8 mouse cellular contexts compared by ENCODE assay signal in genomic region chr8:123317781-123318466, GRCm38 (mm10). TPM values are rescaled to one million over a fixed set of nuclear protein-coding genes. Genes with fewer than 3 reads are reported as not detected.
DNase-seq lines count a peak whose midpoint lies in the region; ATAC-seq and TF ChIP-seq lines count a peak whose summit lies in the region.

No protein-coding gene starts in this region.

- WGBS in kidney, postnatal 0 days, result 5% methylated on average over 21 of the region's 21 CpGs
- WGBS in embryonic facial prominence, embryonic 11.5 days, result 6% methylated on average over 21 of the region's 21 CpGs
- WGBS in hindbrain, embryonic 16.5 days, result 8% methylated on average over 21 of the region's 21 CpGs
- 6% methylated on average over 21 of the region's 21 CpGs for WGBS in midbrain, embryonic 15.5 days

- H3K4me1 ChIP-seq in kidney, postnatal 0 days (replicated peaks; ENCODE audit: insufficient read depth, low read length), result 0 out of 2 replicates have a peak, but pooled peaks cover 3% of the 10 kb centered on the region
- H3K4me1 ChIP-seq in embryonic facial prominence, embryonic 11.5 days (ENCODE audit: control insufficient read depth, insufficient read depth, low read length), result no peaks in the 10 kb centered on the region
- H3K4me1 ChIP-seq in hindbrain, embryonic 16.5 days (ENCODE audit: control insufficient read depth, insufficient read depth, low read depth, low read length), result peaks cover 7% of the 10 kb centered on the region
- peaks cover 14% of the 10 kb centered on the region for H3K4me1 ChIP-seq in midbrain, embryonic 15.5 days

- no peaks in the 10 kb centered on the region for H3K9me3 ChIP-seq in kidney, postnatal 0 days (replicated peaks; ENCODE audit: low read length)
- no peaks in the 10 kb centered on the region for H3K9me3 ChIP-seq in embryonic facial prominence, embryonic 11.5 days (replicated peaks; ENCODE audit: control insufficient read depth, low read length)
- H3K9me3 ChIP-seq in hindbrain, embryonic 16.5 days (ENCODE audit: control insufficient read depth, low read length), result no peaks in the 10 kb centered on the region
- H3K9me3 ChIP-seq in midbrain, embryonic 15.5 days, result no peaks in the 10 kb centered on the region

- no peak for DNase-seq in kidney, postnatal 0 days (ENCODE audit: low spot score)
- no peak for DNase-seq in kidney, postnatal 14 days
- DNase-seq in embryonic facial prominence, embryonic 11.5 days (ENCODE audit: low spot score), result no peak
- no peak for DNase-seq in frontal cortex, postnatal 25 days (ENCODE audit: low spot score in 2 of 2)
- no peak for DNase-seq in urinary bladder, postnatal 10 days (ENCODE audit: low spot score)
- DNase-seq in adipocyte (ENCODE audit: low spot score), result no peak

- peak overlapping the region; percentile 69 for H3K9ac ChIP-seq in kidney, postnatal 0 days (ENCODE audit: low read depth, low read length)
- peak overlapping the region; percentile 81 for H3K9ac ChIP-seq in embryonic facial prominence, embryonic 11.5 days (replicated peaks; ENCODE audit: low read length)
- peak overlapping the region; percentile 57 for H3K9ac ChIP-seq in hindbrain, embryonic 16.5 days (ENCODE audit: low read depth, low read length)
- peak overlapping the region; percentile 47 for H3K9ac ChIP-seq in midbrain, embryonic 15.5 days

- no peaks in the 10 kb centered on the region for H3K27me3 ChIP-seq in kidney, postnatal 0 days (ENCODE audit: insufficient read depth, low read length)
- H3K27me3 ChIP-seq in embryonic facial prominence, embryonic 11.5 days (ENCODE audit: control insufficient read depth, insufficient read depth, low read length), result no peaks in the 10 kb centered on the region
- no peaks in the 10 kb centered on the region for H3K27me3 ChIP-seq in hindbrain, embryonic 16.5 days (replicated peaks; ENCODE audit: control insufficient read depth, insufficient read depth, low read length)
- H3K27me3 ChIP-seq in midbrain, embryonic 15.5 days (replicated peaks), result no peaks in the 10 kb centered on the region

- H3K36me3 ChIP-seq in kidney, postnatal 0 days (ENCODE audit: insufficient read depth, low read length), result no peaks in the 10 kb centered on the region
- H3K36me3 ChIP-seq in embryonic facial prominence, embryonic 11.5 days (replicated peaks; ENCODE audit: control insufficient read depth, insufficient read depth, low read depth, low read length), result no peaks in the 10 kb centered on the region
- no peaks in the 10 kb centered on the region for H3K36me3 ChIP-seq in hindbrain, embryonic 16.5 days (ENCODE audit: control insufficient read depth, insufficient read depth, low read length)
- no peaks in the 10 kb centered on the region for H3K36me3 ChIP-seq in midbrain, embryonic 15.5 days (replicated peaks)

- no peak for TF ChIP-seq CTCF in kidney, postnatal 0 days (IDR thresholded peaks at IDR 0.05; ENCODE audit: low read depth)

- H3K4me3 ChIP-seq in kidney, postnatal 0 days (replicated peaks; ENCODE audit: low read depth, low read length), result peak overlapping the region; percentile 53
- peak overlapping the region; percentile 69 for H3K4me3 ChIP-seq in embryonic facial prominence, embryonic 11.5 days (ENCODE audit: low read depth, low read length)
- peak overlapping the region; percentile 44 for H3K4me3 ChIP-seq in hindbrain, embryonic 16.5 days (ENCODE audit: low read length)
- peak overlapping the region; percentile 52 for H3K4me3 ChIP-seq in midbrain, embryonic 15.5 days

- peak overlapping the region; percentile 94 for H3K4me2 ChIP-seq in kidney, postnatal 0 days (ENCODE audit: low read length)
- peak overlapping the region; percentile 76 for H3K4me2 ChIP-seq in embryonic facial prominence, embryonic 11.5 days (ENCODE audit: low read depth, low read length)
- peak overlapping the region; percentile 74 for H3K4me2 ChIP-seq in hindbrain, embryonic 16.5 days (ENCODE audit: low read length)
- peak overlapping the region; percentile 98 for H3K4me2 ChIP-seq in midbrain, embryonic 15.5 days

- peak; percentile 67 for ATAC-seq in kidney, postnatal 0 days (replicated peaks; ENCODE audit: low FRiP score, low read depth)
- peak; percentile 85 for ATAC-seq in embryonic facial prominence, embryonic 11.5 days (replicated peaks; ENCODE audit: insufficient number of reproducible peaks, low FRiP score, low TSS enrichment, low read depth)
- ATAC-seq in hindbrain, embryonic 16.5 days, result peak; percentile 84
- peak; percentile 83 for ATAC-seq in midbrain, embryonic 15.5 days (replicated peaks)

- H3K27ac ChIP-seq in kidney, postnatal 0 days, result peak overlapping the region; percentile 85
- H3K27ac ChIP-seq in embryonic facial prominence, embryonic 11.5 days (replicated peaks; ENCODE audit: low read depth, low read length), result no peak overlapping the region
- H3K27ac ChIP-seq in hindbrain, embryonic 16.5 days (ENCODE audit: low read depth, low read length), result no peak overlapping the region
- no peak overlapping the region for H3K27ac ChIP-seq in midbrain, embryonic 15.5 days

RNA-seq across cellular contexts. Expression of gene Fanca, which starts 0.5 kb away (rescaled TPM):
- 18.7 and 21.5 TPM in 2 replicates for polyA plus RNA-seq in kidney, postnatal 0 days (2015; fragmentation: Nextera tagmentation; extraction: Ambion mirVana)
- 29.5 and 34.6 TPM in 2 replicates for polyA plus RNA-seq in embryonic facial prominence, embryonic 11.5 days (2014; fragmentation: Nextera tagmentation; extraction: Ambion mirVana)
- polyA plus RNA-seq in hindbrain, embryonic 16.5 days (2015; fragmentation: Nextera tagmentation; extraction: Ambion mirVana), result 5.7 and 7.8 TPM in 2 replicates
- 6.4 and 9.8 TPM in 2 replicates for polyA plus RNA-seq in midbrain, embryonic 15.5 days (2015; fragmentation: Nextera tagmentation; extraction: Ambion mirVana)

RNA-seq across cellular contexts. Expression of gene Spire2, which starts 14.6 kb away (rescaled TPM):
- 5.7 and 5.8 TPM in 2 replicates for polyA plus RNA-seq in kidney, postnatal 0 days (2015; fragmentation: Nextera tagmentation; extraction: Ambion mirVana)
- polyA plus RNA-seq in embryonic facial prominence, embryonic 11.5 days (2014; fragmentation: Nextera tagmentation; extraction: Ambion mirVana), result 3.1 and 3.4 TPM in 2 replicates
- 27.3 and 38.5 TPM in 2 replicates for polyA plus RNA-seq in hindbrain, embryonic 16.5 days (2015; fragmentation: Nextera tagmentation; extraction: Ambion mirVana)
- 44.0 and 44.8 TPM in 2 replicates for polyA plus RNA-seq in midbrain, embryonic 15.5 days (2015; fragmentation: Nextera tagmentation; extraction: Ambion mirVana)

RNA-seq across cellular contexts. Expression of gene Tcf25, which starts 55.6 kb away (rescaled TPM):
- 168 and 170 TPM in 2 replicates for polyA plus RNA-seq in kidney, postnatal 0 days (2015; fragmentation: Nextera tagmentation; extraction: Ambion mirVana)
- 151 TPM in 2 replicates for polyA plus RNA-seq in embryonic facial prominence, embryonic 11.5 days (2014; fragmentation: Nextera tagmentation; extraction: Ambion mirVana)
- 396 and 405 TPM in 2 replicates for polyA plus RNA-seq in hindbrain, embryonic 16.5 days (2015; fragmentation: Nextera tagmentation; extraction: Ambion mirVana)
- 324 and 331 TPM in 2 replicates for polyA plus RNA-seq in midbrain, embryonic 15.5 days (2015; fragmentation: Nextera tagmentation; extraction: Ambion mirVana)
